Mouse (Mus musculus): ENCODE measurements around the gene Optn.
A peak's percentile ranks its signal among the peaks of the same experiment; 100 is the strongest.
"Not testable (repeated sequence)": the region's sequence is repeated elsewhere in the genome, so short reads cannot be mapped to it uniquely, and the experiment has no call there.

Optn gene

DNA sequence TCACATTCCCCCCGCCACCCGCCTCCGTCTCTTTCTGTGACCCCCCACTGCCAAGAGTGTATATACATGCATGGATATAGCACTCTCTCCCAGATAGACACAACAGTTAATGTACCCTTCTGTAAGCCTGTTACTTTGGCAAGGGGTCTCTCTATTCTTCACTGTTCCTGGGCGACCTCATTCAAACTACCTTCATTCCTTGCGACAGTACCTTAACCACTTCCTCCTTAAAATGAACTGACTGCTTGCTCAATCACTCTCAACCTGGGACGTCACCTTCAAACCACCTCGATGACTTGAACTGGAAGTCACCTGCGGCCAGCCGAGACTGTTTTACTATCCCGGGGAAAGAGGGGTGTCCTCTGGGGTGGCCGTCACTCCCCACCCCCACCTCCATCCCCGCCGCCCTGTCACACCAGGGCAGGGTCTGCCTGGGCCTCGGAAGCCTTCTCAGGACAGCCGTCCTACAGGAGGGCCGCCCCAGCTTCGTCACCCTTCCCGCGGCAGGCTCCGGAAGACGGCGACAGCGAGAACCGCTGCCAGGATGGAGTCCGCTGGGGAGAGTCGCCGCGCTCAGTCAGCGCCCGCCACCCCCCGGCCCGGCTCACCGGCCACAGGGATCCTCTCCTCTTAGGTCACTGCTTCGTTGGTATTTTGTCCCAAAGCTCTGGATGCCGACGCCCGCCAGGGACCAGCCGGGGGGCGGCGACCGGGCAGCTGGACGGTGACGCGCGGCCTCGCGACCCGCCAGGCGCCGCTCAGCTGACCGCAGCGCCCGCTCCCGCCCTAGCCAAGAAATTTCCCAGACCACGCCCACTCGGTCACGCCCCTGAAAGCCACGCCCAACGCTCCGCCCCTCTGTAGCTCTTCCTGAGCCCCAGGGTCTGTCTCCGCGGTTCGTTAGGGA is at the start of gene Optn:
Optn (minus strand) TSS at position 753 of the 907 bp plus-strand sequence.
- DNase-seq (ENCODE audit: extremely low read depth, insufficient read length, low spot score), result peak; percentile 90

DNA sequence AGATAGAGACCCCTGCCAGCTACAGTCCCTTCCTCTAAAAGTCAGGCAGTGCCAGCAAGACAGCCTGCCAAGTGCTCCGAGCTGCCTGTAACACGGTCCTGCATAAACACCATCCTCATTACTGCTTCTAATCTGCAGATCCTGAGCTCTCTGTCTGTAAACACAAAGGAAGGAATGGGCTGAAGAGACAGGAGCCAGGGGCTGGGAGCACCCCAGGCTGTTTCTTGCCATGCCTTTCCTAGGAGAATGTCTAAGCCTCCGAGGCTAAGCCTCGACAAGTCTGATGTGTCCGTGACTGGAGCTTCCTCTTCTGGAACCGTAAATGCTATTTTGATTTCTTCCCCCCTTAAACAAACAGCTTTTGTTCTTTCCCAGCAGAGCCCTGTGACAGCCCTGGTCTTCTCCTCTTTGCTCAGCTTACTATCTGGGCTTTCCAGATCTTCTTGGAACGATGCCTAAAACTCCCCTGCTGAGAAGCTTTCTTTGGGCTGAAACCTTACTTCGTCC is 49.0 kb upstream of the Optn start:
- no peak for DNase-seq (ENCODE audit: extremely low read depth, insufficient read length, low spot score)

DNA sequence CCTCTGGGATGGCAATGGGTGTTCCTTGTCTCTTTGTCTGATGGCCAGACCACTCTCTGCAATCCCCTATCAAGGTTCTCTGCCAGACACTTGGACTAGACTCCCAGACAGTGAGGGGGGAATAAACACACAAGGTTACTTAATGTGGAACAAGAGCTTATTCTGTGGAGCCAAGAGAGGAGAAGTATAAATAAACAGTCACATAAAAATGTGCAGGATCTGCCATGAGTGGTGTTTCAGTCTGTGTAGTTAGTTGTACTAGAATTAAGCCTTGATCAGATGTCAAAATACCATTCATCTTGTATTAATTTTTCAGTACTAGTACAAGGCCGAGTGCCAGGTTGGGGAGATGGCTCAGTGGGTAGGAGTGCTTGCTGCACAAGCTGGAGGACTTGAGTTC is 39.0 kb upstream of the Optn start:
- no peak for DNase-seq (ENCODE audit: extremely low read depth, insufficient read length, low spot score)

DNA sequence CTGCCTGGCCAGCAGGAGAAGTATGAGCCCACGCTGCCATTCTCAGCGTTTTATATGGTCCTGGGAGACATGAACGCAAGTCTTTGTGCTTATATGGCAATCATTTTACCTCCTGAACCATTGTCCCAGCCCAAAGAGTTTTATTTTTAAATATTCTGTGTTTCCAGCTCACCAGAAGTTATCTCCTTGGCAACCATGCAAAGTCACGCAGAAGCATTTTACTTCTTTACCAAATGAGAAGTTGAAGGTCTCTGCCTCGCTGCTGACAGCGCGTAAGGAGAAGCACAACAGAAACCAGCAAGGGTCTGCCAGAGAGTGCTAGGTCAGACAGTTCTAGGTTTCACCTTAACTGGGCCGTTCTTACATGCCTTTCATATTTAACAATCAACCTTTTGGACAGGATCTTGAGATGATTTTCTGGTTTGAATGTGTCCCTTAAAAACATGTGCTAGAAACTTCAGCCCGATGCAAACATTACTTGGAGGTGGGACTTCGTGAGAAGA is 37.9 kb upstream of the Optn start:
- no peak for DNase-seq (ENCODE audit: extremely low read depth, insufficient read length, low spot score)

DNA sequence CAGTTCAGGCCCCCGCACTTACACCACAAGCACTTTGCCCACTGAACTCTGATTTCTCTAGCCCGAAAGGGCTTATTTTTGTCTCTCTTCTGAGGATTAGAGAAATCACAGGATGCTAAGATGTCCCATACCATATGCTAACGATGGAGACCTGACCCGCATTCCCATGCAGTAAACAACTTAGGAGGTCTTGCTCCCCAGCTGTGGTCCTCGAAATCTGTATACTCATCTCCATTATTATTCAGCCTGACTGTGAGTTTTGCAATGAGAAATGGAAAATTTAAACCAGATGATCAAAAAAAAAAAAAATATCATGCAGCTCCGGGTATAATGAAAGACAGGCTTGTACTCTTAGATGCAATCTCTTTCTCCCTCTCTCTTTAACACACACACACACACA is 35.3 kb upstream of the Optn start:
- no peak for DNase-seq (ENCODE audit: extremely low read depth, insufficient read length, low spot score)

DNA sequence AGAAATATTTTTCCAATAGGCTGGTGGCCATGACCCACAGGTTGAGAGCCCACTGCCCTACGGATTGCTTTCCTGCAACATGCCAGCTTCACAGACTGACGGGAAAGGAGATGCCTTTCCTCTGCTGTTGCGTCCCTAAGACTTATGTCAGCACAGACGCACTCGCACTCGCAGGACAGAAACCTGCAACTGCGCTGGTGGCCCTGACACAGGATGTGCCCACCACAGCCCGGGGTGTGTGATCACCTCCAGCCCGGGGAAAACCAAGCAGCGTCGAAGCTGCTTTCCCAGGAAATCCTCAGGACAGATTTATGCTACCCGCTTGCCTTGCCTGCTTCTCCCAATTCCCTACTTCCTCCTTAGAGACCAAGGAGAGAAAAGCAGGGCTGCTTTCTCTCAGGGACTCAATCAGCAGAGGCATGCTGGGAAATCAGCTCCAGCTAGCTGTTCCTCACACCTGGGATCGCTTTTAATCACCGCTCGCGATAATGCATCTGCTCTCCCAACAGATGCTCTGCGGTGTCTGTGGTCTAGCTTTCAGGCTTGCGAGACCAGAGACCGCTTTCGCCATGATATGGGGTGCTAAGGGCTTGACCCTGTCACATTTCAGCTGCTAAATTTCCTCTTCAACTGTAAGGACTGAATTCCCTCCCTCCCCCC is 34.1 kb upstream of the Optn start:
- DNase-seq (ENCODE audit: extremely low read depth, insufficient read length, low spot score), result no peak

DNA sequence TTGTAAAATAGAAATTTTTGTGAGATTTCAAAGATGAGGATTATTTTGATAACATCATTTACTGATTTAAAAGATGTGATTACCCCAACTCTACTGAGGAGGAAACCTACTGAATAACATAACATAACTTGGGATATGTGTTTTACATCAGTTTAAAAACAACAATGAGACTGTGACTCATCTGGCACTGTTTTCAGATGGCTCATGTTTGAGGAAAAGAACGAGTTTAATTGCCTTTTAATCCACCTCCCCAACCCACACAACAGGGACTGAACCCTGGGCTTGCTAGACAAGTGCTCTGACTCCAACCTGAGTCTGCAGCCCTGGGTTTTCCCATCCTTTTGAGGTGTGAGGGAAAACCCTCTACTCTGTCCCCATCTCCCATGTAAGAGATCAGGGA is 31.5 kb upstream of the Optn start:
- DNase-seq (ENCODE audit: extremely low read depth, insufficient read length, low spot score), result no peak

DNA sequence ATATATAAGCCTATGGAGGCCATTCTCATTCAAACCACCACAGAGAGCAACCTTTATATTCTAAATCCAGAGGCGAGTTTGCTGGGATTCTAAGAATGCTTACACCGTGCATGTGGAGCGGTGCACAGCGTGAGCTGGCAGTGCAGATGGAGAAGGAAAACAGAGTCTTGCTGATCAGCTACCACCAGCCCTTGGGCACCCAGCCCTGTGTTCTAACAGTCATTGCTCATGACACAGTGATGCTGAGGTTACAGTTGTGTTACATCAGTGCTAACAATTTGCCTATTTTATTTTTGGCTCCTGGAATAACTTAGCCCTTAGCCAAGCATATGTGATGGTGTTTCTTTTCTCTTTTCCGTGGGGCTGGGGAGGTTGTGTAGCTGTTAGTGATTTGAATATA is 31.0 kb upstream of the Optn start:
- DNase-seq (ENCODE audit: extremely low read depth, insufficient read length, low spot score), result no peak

DNA sequence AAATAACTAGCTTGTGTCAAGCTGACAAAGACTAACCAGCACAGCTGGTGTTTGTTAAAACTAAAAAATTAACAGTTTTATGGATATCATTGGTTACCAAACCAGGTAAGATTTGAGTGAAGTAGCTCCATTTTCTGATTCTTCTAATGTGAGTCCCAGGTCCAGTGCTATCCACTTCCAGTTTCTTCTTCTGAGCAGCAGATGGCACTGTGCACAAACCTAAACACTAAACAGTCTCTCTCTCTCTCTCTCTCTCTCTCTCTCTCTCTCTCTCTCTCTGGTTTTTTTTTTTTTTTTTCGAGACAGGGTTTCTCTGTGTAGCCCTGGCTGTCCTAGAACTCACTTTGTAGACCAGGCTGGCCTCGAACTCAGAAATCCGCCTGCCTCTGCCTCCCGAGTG is 26.5 kb upstream of the Optn start:
- DNase-seq (ENCODE audit: extremely low read depth, insufficient read length, low spot score), result not testable (repeated sequence)

DNA sequence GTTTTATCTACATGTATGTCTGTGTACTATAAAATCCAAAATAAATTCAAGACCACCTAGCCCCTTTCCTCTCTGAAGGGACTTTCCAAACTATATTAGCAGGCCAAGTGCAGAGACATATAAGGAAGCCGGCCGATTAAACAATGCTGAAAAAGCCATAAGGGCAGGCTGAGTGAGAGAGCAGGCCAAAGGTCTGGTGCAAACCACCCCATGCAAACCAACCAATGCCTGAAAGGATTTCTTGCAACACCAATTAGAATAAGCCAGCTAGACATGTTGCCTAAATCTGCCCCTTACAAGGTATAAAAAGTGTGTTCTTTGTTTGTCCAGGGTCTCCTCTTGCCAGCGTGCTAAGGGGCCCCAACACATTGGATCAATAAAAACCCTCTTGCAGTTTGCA is 23.8 kb upstream of the Optn start:
- DNase-seq (ENCODE audit: extremely low read depth, insufficient read length, low spot score), result no peak

DNA sequence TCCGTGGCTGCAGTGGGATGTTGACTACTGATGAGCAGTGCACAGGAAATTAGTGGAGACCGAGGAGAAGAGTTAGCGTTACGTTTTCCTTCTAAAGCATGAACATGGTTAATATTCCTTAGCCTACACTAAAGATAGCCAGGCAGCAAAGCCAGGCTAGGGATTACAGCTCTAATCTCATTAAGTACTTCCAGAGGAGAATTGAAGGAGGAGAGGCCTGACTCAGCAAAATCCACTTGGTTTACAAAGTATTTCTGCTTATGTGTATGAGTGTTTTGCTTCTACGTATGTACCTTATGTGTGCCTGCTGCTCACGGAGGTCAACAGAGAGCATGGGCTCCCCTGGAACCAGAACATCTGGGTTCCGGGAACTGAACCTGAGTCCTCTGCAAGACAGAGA is 19.9 kb upstream of the Optn start:
- DNase-seq (ENCODE audit: extremely low read depth, insufficient read length, low spot score), result no peak

DNA sequence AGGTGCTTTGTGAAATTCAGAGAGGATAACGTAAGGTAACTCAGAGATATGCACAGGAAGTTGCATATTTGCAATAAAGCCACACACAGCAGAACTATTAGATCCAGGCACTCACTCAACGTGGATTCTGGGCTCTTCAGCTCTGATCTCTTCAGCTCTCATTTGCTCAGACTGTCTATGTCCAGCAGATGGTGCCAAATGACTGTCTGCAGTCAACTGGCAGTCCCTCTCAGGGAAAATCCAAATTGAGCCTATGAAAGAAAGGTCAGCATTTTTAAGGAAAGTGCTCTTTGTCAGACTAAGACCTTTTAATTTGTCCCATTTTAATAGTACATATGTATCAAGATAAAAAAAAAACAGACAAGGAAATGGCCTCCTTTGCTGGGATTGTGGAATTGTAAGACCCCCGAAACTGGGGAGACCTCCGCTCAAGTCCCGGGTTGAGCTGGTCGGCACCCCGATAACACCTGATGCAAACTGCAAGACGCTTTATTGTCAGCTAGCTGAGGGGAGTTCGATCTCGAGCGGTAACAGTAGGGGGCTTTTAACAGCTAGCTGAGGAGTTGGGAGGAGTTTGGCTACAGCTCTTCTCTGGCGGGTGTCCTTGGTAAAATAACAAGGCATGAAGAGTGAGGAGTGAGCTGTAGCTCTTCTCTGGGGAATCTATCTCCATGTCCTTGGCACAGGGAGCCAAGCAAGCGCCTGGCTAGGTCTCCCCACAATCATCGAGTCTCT is 16.4 kb upstream of the Optn start:
- no peak for DNase-seq (ENCODE audit: extremely low read depth, insufficient read length, low spot score)

DNA sequence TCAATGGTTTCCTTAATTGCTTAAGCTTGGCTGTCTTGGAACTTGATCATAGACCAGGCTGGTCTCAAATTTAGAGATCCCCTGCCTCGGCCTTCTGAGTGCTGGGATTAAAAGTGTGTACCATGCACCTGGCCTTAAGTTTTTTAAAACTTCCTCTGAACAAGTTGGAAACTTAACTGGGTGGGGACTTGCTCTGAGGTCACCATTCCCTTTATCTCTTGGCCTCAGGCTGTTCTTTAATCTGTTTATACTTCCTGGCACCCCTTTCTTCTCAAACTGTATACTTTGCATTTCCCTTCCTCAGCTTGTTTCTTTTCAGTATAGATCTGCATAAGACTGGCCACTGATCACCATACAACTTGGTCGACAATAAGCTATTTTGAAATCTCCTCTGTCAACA is 14.1 kb upstream of the Optn start:
- no peak for DNase-seq (ENCODE audit: extremely low read depth, insufficient read length, low spot score)

DNA sequence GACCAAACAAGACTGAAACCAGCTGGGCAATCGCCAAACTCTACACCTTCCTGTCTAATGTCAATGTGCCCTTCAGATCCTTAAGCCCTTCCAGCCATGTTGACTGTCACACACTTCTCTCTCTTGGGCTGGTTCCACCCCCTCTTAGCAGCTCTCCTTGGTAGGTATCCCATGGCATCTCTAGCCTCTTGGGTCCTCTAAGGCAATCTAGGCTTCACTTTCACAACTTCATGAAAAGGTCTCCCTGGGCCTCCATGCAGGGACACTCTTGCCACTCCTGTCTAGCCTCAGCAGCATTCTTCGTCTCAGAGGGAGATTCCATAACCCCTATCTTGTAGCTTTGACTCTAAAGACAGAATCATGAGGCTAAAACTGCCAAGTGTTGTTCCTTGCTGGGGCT is 13.6 kb upstream of the Optn start:
- DNase-seq (ENCODE audit: extremely low read depth, insufficient read length, low spot score), result no peak

DNA sequence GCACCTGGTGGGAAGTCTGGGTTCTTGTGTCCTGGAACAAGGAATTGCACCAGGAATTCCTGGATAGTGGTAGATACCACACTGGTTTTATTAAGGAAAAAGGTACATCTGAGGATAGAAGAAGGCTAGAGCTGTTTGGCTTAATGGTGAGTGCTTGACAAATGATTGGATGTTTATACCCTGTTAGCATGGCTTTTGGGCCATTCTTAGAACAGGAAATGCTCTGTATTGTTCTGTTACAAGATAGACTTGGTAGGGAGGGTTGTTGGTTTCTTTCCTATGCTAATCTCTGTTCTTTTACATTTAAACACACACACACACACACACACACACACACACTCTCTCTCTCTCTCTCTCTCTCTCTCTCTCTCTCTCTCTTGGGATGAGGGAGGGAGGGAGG is 12.0 kb upstream of the Optn start:
- no peak for DNase-seq (ENCODE audit: extremely low read depth, insufficient read length, low spot score)

DNA sequence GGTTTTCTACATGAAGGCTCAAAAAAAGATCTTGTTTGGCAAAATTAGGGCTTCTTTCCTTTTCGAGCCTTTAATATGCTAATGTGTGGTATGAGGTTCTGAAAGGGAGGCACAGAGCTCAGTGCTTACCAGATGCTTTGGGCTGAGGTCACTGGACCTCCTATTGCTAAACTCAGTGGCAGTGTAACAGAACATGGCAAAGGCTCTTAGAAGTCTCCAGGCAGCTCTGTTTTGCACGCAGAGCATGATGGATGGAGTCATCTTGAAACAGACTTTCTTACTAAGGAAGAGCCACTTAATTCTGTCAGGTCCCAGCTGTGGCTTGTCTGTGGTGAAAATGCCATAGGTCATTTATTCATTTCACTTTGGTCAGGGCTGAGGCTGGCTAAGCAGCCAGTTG is 11.6 kb upstream of the Optn start:
- DNase-seq (ENCODE audit: extremely low read depth, insufficient read length, low spot score), result no peak

DNA sequence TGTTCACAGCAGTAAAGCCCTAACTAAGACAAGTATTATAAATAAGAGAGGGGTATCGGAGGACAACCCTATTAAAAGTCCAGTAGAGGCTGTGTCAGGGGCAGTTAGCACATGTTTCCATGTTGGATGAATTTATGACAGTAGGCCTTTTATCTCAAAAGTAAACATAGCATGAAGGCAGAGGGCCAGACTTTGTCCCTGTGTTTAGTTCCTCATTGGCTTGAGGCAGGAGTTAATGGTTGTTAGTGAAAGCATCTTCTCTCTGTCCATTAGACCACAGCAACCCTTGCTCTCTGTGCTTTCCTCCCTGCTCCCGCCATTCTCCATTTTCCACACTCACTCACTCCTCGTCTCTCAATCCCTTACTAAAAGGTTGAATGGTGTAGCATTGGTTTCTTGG is 9.9 kb upstream of the Optn start:
- no peak for DNase-seq (ENCODE audit: extremely low read depth, insufficient read length, low spot score)

DNA sequence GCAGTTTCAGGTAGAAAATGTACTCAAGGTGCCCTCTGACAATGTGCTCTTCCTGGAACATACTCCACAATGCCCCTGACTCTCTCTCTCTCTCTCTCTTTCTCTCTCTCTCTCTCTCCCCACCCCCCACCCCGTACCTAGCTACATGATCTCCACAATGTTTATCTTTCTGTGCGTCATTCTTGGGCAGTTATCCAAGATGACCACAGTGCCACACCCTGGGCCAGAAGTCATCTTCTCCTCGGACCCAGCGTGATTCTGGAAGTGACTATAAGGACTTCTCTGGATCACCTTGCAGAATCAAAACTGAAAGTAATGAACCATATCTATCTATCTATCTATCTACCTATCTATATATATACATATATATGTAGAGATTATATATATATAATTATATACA is 4.1 kb upstream of the Optn start:
- peak; percentile 33 for DNase-seq (ENCODE audit: extremely low read depth, insufficient read length, low spot score)

DNA sequence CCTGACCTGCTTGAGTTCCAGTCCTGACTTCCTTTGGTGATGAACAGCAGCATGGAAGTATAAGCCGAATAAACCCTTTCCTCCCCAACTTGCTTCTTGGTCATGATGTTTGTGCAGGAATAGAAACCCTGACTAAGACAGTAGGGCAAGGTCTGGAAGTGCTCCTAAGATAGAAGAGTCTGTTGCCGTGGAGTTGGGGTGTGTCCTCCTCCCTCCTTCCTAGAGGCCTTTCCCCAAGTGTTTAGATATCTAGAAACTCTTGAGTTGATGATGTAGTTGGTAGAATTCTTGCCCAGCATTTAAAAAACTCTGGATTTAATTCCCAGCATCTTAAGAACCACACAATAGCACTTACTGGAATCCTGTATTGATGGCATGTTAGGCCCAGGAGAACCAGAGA is 3.4 kb upstream of the Optn start:
- not testable (repeated sequence) for DNase-seq (ENCODE audit: extremely low read depth, insufficient read length, low spot score)

DNA sequence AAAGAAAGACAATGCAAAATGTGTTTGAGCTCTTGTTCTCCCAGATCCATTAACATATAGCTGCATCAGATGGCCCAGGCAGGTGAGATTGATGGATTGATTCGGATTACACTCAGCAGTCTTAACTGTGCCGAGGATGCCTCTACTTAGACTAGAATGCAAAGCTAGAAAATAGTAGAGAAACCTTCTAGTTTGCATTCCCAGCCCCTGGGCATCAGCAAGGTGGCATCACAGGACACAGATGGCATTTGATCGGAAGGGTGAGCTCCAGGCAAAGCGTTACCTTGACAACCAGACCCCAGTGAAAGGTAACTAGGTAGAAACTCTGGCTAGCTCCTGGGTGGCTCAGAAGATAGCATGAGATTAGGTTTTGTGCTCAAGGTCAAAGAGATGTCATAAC is 396 bp upstream of the Optn start:
- no peak for DNase-seq (ENCODE audit: extremely low read depth, insufficient read length, low spot score)

Data from 3134 (cell line).